Mouse (Mus musculus): ENCODE results near the gene Rnf225.
"Not testable (repeated sequence)": the region's sequence is repeated elsewhere in the genome, so short reads cannot be mapped to it uniquely, and the experiment has no call there.

Rnf225 gene

GRCm38 (mm10) chr7:12927191-12927680 lies at the start of gene Rnf225:
Gene Rnf225, plus strand, starts transcription at chr7:12927416.
- peak; percentile 42 for DNase-seq (ENCODE audit: low read depth, low spot score)

- DNase-seq (ENCODE audit: low read depth, low spot score): no peak
These were observed 47.2 kb upstream of the Rnf225 start for GRCm38 (mm10) chr7:12880036-12880435.

- DNase-seq (ENCODE audit: low read depth, low spot score): not testable (repeated sequence)
These were observed 46.7 kb upstream of the Rnf225 start for GRCm38 (mm10) chr7:12880497-12880896.

- peak; percentile 95 for DNase-seq (ENCODE audit: low read depth, low spot score)
These were observed 46.1 kb upstream of the Rnf225 start, which contains the start of gene Zfp128 for GRCm38 (mm10) chr7:12880911-12881660. Gene Zfp128, plus strand, starts transcription at chr7:12881177.

- no peak for DNase-seq (ENCODE audit: low read depth, low spot score)
These were observed 40.5 kb upstream of the Rnf225 start for GRCm38 (mm10) chr7:12886563-12887266.

GRCm38 (mm10) chr7:12887585-12887984 lies 39.6 kb upstream of the Rnf225 start:
- DNase-seq (ENCODE audit: low read depth, low spot score): no peak

GRCm38 (mm10) chr7:12890928-12891327 lies 36.3 kb upstream of the Rnf225 start:
- no peak for DNase-seq (ENCODE audit: low read depth, low spot score)

- DNase-seq (ENCODE audit: low read depth, low spot score): no peak
These were observed 35.9 kb upstream of the Rnf225 start for GRCm38 (mm10) chr7:12891334-12891733.

GRCm38 (mm10) chr7:12897655-12898410 lies 29.4 kb upstream of the Rnf225 start, which contains the start of gene Zscan22:
Gene Zscan22, plus strand, starts transcription at chr7:12897815.
- DNase-seq (ENCODE audit: low read depth, low spot score): peak; percentile 96

GRCm38 (mm10) chr7:12901517-12901916 lies 25.7 kb upstream of the Rnf225 start:
- no peak for DNase-seq (ENCODE audit: low read depth, low spot score)

- peak; percentile 14 for DNase-seq (ENCODE audit: low read depth, low spot score)
These were observed 23.6 kb upstream of the Rnf225 start for GRCm38 (mm10) chr7:12903623-12904022.

GRCm38 (mm10) chr7:12905146-12905545 lies 22.1 kb upstream of the Rnf225 start:
- no peak for DNase-seq (ENCODE audit: low read depth, low spot score)

- DNase-seq (ENCODE audit: low read depth, low spot score): peak; percentile 72
These were observed 17.7 kb upstream of the Rnf225 start for GRCm38 (mm10) chr7:12909498-12909962.

- DNase-seq (ENCODE audit: low read depth, low spot score): peak; percentile 58
These were observed 17.0 kb upstream of the Rnf225 start for GRCm38 (mm10) chr7:12910181-12910668.

GRCm38 (mm10) chr7:12913556-12913955 lies 13.7 kb upstream of the Rnf225 start:
- no peak for DNase-seq (ENCODE audit: low read depth, low spot score)

GRCm38 (mm10) chr7:12920495-12920894 lies 6.7 kb upstream of the Rnf225 start:
- DNase-seq (ENCODE audit: low read depth, low spot score): not testable (repeated sequence)

GRCm38 (mm10) chr7:12921318-12921704 lies 5.9 kb upstream of the Rnf225 start:
- DNase-seq (ENCODE audit: low read depth, low spot score): no peak

GRCm38 (mm10) chr7:12921705-12922465 lies 5.3 kb upstream of the Rnf225 start, which contains the start of gene Rps5:
Gene Rps5, plus strand, starts transcription at chr7:12922290.
- peak; percentile 100 for DNase-seq (ENCODE audit: low read depth, low spot score)

GRCm38 (mm10) chr7:12922729-12923128 lies 4.5 kb upstream of the Rnf225 start:
- no peak for DNase-seq (ENCODE audit: low read depth, low spot score)

GRCm38 (mm10) chr7:12926316-12926715 lies 900 bp upstream of the Rnf225 start:
- DNase-seq (ENCODE audit: low read depth, low spot score): no peak
